Mouse (Mus musculus) liver (tissue): ENCODE results near the gene Hrh2.
A peak's percentile ranks its signal among the peaks of the same experiment; 100 is the strongest.

Experiments used
- DNase-seq: peaks from one replicate; pipeline ENCODE4 v3.0.0-alpha.2; 2020; ENCODE audit warnings: mixed read lengths

Gene Hrh2

GRCm38 (mm10) chr13:54192021-54192481 lies at the start of gene Hrh2:
TSS of gene Hrh2 (plus strand) at chr13:54192129.
- no peak for DNase-seq

- no peak for DNase-seq
Measured at GRCm38 (mm10) chr13:54143788-54144187, 48.1 kb upstream of the Hrh2 start.

GRCm38 (mm10) chr13:54144624-54145023 lies 47.3 kb upstream of the Hrh2 start:
- DNase-seq, result no peak

GRCm38 (mm10) chr13:54147328-54147727 lies 44.6 kb upstream of the Hrh2 start:
- DNase-seq, result no peak

GRCm38 (mm10) chr13:54152421-54152820 lies 39.5 kb upstream of the Hrh2 start:
- no peak for DNase-seq

- DNase-seq, result no peak
Measured at GRCm38 (mm10) chr13:54152911-54153310, 39.0 kb upstream of the Hrh2 start.

- DNase-seq, result peak; percentile 20
Measured at GRCm38 (mm10) chr13:54153672-54154218, 38.2 kb upstream of the Hrh2 start.

- no peak for DNase-seq
Measured at GRCm38 (mm10) chr13:54155822-54156221, 36.1 kb upstream of the Hrh2 start.

- no peak for DNase-seq
Measured at GRCm38 (mm10) chr13:54159256-54159655, 32.7 kb upstream of the Hrh2 start.

GRCm38 (mm10) chr13:54159756-54160155 lies 32.2 kb upstream of the Hrh2 start:
- DNase-seq, result no peak

- DNase-seq, result no peak
Measured at GRCm38 (mm10) chr13:54160546-54160945, 31.4 kb upstream of the Hrh2 start.

GRCm38 (mm10) chr13:54161514-54161913 lies 30.4 kb upstream of the Hrh2 start:
- no peak for DNase-seq

GRCm38 (mm10) chr13:54163363-54163762 lies 28.6 kb upstream of the Hrh2 start:
- no peak for DNase-seq

GRCm38 (mm10) chr13:54164462-54164861 lies 27.5 kb upstream of the Hrh2 start:
- DNase-seq, result no peak

GRCm38 (mm10) chr13:54165066-54165465 lies 26.9 kb upstream of the Hrh2 start:
- DNase-seq, result no peak

GRCm38 (mm10) chr13:54165765-54166164 lies 26.2 kb upstream of the Hrh2 start:
- DNase-seq, result no peak

GRCm38 (mm10) chr13:54167036-54167435 lies 24.9 kb upstream of the Hrh2 start:
- no peak for DNase-seq

GRCm38 (mm10) chr13:54168675-54169074 lies 23.3 kb upstream of the Hrh2 start:
- no peak for DNase-seq

- no peak for DNase-seq
Measured at GRCm38 (mm10) chr13:54170288-54170687, 21.6 kb upstream of the Hrh2 start.

- no peak for DNase-seq
Measured at GRCm38 (mm10) chr13:54171346-54171745, 20.6 kb upstream of the Hrh2 start.

- no peak for DNase-seq
Measured at GRCm38 (mm10) chr13:54171761-54172160, 20.2 kb upstream of the Hrh2 start.

GRCm38 (mm10) chr13:54173941-54174340 lies 18.0 kb upstream of the Hrh2 start:
- no peak for DNase-seq

GRCm38 (mm10) chr13:54174703-54175102 lies 17.2 kb upstream of the Hrh2 start:
- no peak for DNase-seq

- no peak for DNase-seq
Measured at GRCm38 (mm10) chr13:54175426-54175825, 16.5 kb upstream of the Hrh2 start.

GRCm38 (mm10) chr13:54176406-54177020 lies 15.4 kb upstream of the Hrh2 start:
- no peak for DNase-seq
